Mouse (Mus musculus): Measurements from ENCODE around the gene Rnf187.

DNA sequence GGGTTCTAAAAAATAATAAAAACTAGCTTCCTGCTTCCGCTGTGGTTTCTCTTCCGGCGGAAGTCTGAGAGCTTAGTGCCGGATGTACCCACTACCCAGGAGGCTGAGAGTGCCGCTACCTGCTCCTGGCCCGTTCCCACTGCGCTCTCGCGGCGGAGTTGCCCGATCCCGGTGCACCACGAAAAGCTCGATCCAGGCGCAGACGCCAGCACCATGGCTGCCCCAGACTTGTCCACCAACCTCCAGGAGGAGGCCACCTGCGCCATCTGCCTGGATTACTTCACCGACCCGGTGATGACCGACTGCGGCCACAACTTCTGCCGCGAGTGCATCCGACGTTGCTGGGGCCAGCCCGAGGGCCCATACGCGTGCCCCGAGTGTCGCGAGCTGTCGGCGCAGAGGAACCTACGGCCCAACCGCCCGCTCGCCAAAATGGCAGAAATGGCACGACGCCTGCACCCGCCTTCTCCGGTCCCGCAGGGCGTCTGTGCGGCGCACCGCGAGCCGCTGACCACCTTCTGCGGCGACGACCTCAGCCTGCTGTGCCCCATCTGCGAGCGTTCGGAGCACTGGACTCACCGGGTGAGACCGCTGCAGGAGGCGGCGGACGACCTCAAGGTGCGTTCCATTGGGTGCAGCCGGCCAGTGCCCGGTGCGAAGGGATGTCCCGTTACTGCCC lies 39.5 kb upstream of the Rnf187 start, which contains the start of gene Trim11:
- no peak for TF ChIP-seq MYOD1 (IDR thresholded peaks at IDR 0.05; ENCODE audit: control insufficient read depth, insufficient read length, low read depth)
- TF ChIP-seq CTCF (IDR thresholded peaks at IDR 0.05; ENCODE audit: control insufficient read depth, insufficient read depth, insufficient read length), result no peak
- TF ChIP-seq MYOG (IDR thresholded peaks at IDR 0.05; ENCODE audit: control insufficient read depth, extremely low read depth, insufficient read length), result no peak
- TF ChIP-seq FOSL1 (IDR thresholded peaks at IDR 0.05; ENCODE audit: insufficient read depth, low read length, poor library complexity, severe bottlenecking), result no peak
- no peak for TF ChIP-seq USF1 (IDR thresholded peaks at IDR 0.05; ENCODE audit: low read depth)

Measured in C2C12 (cell line).